Mouse (Mus musculus) spleen, embryonic (tissue): ENCODE data around the gene Lgi2.

Experiments
- CTCF ChIA-PET: fragments of 350-600 bp; sonication (Branson Sonifier 250); formaldehyde crosslinking; loops from one replicate; lab custom pipeline; 2022; lab: Charles Lee

Lgi2 gene

GRCm38 (mm10) chr5:52539483-52539882, 26.8 kb downstream of the Lgi2 start:
- CTCF ChIA-PET, result no interaction called here

GRCm38 (mm10) chr5:52537024-52537423, 29.2 kb downstream of the Lgi2 start:
- CTCF ChIA-PET, result no interaction called here

DNA sequence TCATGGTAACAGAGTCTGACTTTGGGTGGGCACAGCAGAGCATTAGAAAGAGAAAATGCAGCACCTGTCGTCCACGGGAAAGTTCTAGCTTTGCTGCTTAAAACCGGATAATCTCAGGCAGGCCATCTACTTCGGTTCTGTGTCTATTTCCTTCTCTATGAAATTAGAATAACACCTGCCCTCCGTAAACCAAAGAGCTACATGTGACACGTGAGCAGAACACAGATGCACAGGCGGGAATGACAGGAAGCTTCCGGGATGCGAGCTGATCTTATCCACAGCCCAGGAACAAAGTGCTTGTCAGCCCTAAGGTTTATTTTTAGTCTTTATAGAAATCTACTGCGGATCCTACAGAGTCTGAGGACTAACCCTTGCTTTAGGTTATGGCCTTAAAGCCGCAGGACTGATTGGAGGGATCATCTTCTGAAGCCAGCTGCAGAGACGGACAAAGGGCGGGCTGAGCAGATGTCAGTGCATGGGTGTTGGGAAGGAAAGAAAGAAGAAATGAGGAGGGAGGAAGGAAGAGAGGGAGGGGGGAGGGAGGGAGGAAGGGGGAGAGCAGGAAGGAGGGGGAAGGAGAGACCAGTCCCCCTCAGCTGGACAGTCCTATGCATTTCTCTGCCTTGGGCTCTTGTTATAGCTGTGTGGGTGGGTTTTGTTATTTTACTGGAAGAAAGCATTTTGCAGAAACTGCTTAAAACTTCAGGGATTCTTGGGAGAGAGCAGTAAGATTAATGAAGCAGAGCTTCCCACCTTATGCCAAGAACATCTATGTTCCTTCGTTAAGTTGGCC, 31.3 kb downstream of the Lgi2 start:
- CTCF ChIA-PET, result no interaction called here

DNA sequence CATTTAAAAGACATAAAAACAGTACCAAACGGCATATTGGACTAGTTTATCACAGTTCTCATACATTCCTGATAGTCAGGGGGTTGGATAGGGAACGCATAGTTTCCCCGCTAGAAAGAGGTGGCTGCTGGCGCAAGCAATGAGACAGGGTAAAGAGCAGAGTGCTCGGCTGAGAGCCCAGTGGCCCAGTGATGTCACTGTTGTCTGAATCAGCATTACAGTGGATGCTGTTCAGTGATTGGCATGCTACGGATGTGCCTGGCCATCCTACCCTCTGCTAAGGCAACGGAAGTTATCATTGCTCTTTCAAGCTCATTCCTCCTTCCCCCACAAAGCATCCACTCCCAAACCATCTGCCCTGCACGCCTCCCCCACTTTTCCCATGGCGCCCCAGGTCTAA, 32.6 kb downstream of the Lgi2 start:
- CTCF ChIA-PET, result no interaction called here

GRCm38 (mm10) chr5:52528545-52528944, 37.7 kb downstream of the Lgi2 start:
- CTCF ChIA-PET, result no interaction called here

DNA sequence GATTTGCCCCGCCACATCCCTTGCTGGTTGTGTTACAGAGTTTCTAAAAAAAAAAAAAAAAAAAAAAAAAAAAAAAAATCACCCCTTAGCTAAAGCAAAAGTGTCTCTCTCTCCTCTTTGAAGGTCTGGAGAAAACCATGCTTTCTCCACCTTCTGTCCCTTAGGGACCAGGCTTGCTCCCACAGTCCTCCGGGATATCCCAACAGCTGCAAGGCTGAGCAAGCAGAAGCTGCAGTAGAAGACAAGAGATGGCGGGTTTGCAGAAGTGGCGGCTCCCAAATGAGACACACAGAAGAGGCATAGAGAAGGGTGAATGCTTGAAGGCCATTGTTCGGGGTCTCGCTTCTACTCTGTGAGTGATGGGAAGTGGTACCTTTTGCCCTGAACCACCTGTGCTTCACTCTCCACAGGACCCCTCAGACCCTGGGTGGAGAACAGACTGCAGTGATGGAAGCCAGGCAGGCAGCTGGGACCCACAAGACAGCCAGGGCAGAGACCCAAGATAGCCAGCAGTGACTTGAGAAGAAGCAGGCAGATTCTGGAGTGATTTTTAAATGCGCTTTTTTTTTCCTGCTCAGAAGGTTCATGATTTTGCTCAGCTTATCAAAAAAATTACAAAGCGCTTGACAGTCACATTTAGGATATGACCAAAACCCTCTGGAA, 39.8 kb downstream of the Lgi2 start:
- CTCF ChIA-PET, result no interaction called here

DNA sequence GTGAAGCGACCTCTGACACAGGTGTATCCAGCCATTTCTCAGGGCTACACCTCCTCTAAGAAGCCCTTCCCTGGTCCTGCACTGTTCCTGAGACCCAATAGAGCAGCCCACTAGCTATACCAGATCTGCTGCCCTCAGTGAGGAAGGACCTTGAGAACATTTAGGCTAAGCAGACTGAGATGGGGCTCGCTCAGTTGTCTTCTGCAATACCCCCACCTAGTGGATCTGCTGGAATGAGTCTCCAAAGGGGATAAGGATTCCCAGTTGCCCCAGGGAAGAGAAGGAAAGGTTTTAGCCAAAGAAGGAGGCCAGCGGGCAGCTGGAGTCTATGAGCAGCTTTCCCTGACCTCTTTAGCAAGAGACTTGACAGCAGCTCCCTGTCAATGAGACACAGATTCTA, 42.1 kb downstream of the Lgi2 start:
- CTCF ChIA-PET, result no interaction called here

GRCm38 (mm10) chr5:52519921-52520320, 46.3 kb downstream of the Lgi2 start:
- CTCF ChIA-PET, result no interaction called here

- CTCF ChIA-PET, result interaction anchor here (0.6 kb wide), 1 partner anchor 333 kb away, joined by 3 read pairs; no protein-coding TSS in a partner anchor
Observed at GRCm38 (mm10) chr5:52516072-52516476, 50.2 kb downstream of the Lgi2 start.

GRCm38 (mm10) chr5:52515246-52516021, 50.8 kb downstream of the Lgi2 start:
- CTCF ChIA-PET, result interaction anchor here (0.6 kb wide), 1 partner anchor 334 kb away, joined by 3 read pairs; no protein-coding TSS in a partner anchor

DNA sequence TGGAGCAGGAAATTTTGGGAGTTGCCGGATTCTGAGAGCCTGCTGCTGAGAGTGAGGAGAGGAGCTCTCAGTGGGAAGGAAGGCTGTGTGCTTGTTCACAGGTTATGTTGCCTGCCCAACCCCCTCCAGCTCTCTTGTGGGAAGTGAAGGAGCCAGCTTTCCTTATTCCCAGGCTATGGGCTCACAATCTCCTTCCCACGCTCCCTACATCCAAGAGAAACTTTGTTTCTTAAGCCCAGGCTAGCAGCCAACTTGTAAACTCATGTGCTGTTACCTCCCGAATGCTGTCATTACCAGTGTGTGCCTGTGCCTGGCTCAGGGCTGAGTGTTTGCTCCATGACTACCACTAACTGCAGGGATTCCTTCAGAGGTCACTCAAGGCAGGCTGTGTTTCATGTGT, 55.2 kb downstream of the Lgi2 start:
- CTCF ChIA-PET, result no interaction called here

DNA sequence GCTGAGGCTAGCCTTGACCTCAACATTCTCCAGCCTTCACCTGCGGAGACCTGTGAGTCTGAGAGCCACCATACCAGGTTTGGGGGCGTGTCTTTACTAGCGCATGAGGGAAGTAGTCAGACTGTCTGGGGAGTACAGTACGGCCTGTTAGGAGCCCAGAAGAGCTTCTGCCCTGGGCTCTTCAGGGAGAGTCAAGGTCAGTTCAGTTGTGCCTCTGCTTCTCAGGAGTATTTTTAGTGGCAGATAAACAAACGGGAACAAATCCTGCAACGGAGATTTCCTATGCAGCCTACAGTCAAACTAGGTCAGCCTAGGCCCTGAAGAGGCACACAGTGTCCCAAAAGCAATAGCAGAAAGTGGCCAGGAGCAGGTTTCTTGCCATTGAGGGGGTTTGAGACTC, 56.8 kb downstream of the Lgi2 start:
- CTCF ChIA-PET, result no interaction called here

GRCm38 (mm10) chr5:52504666-52505065, 61.6 kb downstream of the Lgi2 start:
- CTCF ChIA-PET, result no interaction called here

DNA sequence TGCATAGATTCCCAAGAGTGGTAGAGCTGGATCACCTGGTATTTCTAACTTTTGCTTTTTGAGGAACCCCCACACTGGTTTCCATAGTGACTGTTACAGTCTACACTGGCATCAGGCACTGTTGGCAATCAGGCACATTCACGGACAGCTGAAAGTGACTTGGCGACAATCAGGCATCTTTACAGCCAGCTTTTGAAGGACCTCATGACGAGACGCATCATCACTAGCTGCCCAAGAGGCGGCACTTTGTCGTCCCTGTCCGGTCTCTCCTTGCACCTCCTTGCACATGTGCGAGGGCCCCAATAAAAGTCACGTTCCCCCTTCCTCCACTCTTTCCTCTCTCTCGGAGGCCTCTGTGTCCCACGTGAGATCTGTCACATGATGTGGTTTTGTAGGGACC, 62.1 kb downstream of the Lgi2 start:
- CTCF ChIA-PET, result no interaction called here

GRCm38 (mm10) chr5:52495671-52496070, 70.6 kb downstream of the Lgi2 start:
- CTCF ChIA-PET, result no interaction called here

- CTCF ChIA-PET, result no interaction called here
Observed at GRCm38 (mm10) chr5:52491496-52491895, 74.8 kb downstream of the Lgi2 start.

DNA sequence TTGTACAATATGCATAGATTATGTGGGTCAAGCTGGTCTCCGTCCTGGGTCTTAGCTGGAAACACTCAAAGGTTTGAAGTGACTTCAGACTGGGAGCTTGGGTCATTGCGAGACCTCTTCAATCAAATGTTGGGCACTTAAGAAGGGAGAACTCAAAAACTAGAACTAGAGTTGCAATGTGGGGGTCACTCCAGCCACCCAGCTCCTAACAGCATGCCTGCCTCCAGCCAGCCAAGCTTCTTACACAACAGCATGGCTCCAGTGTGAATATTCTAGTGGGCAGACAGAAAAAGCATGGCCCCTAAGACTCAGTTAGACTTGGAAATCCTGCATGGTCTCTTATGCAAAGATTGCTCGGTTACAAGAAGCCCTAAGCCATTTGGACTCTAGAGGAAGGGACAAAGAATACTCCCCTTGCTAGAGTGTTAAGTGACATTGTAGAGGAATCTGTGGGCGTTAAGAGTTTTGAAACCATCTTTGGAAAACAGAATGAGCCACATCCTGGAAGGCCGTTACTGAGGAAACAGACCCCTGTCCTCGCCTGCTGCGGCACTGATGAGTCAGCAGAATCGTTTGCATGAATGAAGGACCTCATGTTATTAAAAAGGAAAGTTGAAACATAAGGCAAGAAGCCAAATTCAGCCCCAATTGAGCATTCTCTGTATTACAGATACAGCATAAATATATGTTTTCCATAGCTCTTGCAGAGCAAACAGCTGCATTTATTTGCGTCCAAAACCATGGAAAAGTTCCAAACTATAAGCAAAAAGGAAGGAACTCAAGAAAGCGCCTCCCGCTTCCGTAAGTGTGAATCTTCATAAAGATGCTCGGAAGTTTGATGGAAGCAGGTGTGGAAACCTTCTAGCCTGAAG, 78.5 kb downstream of the Lgi2 start:
- CTCF ChIA-PET, result no interaction called here
